Mouse (Mus musculus): ENCODE results near the gene Olfr1466. TPM values are rescaled to one million over a fixed set of nuclear protein-coding genes. Genes with fewer than 3 reads are reported as not detected.

Gene Olfr1466
- not detected for polyA plus RNA-seq (2012; fragmentation: generic; extraction: Trizol)

DNA sequence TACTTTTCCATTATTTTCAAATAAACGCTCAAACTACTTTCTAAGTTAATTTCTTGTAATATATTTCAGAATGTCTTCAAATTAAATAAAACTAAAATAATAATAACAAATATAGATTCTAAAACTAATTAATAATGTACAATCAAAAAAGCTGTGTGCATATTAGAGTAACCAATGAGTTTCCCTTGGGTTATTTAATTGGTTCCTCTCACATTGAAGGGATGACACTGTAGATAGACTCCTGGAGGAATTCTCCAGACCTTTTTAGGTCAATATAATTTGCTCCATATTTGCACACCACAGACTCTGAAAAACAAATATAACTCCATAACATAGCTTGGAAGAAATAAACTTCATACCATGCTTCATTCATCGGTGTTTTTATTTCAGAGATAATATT is at the start of gene Olfr1466:
Gene Olfr1466 (plus strand): TSS at position 301 of the 400 bp plus-strand sequence.

DNA sequence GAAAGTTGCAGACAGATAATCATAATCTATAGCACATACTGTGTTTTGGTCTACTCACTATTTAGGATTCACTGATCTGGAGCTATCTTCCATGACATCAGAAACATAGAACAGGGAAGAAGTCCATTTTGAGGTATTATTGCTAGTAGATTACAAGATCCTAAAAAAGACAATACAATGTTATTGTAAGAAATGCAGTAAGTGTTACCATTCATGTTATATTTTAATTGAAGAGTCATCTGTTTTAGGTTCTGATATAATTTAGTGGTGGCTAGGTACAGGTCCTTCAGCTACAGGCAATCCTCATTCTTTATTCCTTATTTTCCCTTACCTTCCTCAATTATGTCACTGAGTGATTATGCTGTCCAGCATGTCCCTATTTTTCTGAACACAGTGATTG is 23.2 kb upstream of the Olfr1466 start, which contains the start of gene Olfr1465:
Gene Olfr1465 (minus strand): TSS at position 101 of the 400 bp plus-strand sequence.

GRCm38 (mm10) chr19:13361936-13362335 is 23.3 kb downstream of the Olfr1466 start, which contains the start of gene Olfr1467:
TSS of gene Olfr1467 (plus strand) at chr19:13362236.

Other genes with a start within 250 kb of the Olfr1466 start
- not detected for gene Olfr1457, start 241.0 kb upstream of the Olfr1466 start, polyA plus RNA-seq (2012; fragmentation: generic; extraction: Trizol)
- not detected for gene Olfr1458, start 232.1 kb upstream of the Olfr1466 start, polyA plus RNA-seq (2012; fragmentation: generic; extraction: Trizol)
- not detected for gene Olfr1459, start 189.3 kb upstream of the Olfr1466 start, polyA plus RNA-seq (2012; fragmentation: generic; extraction: Trizol)
- not detected for gene Olfr1461, start 175.9 kb upstream of the Olfr1466 start, polyA plus RNA-seq (2012; fragmentation: generic; extraction: Trizol)
- gene Olfr1462, start 153.1 kb upstream of the Olfr1466 start, polyA plus RNA-seq (2012; fragmentation: generic; extraction: Trizol): not detected
- gene Olfr1463, start 107.5 kb upstream of the Olfr1466 start, polyA plus RNA-seq (2012; fragmentation: generic; extraction: Trizol): not detected
- not detected for gene Olfr1465, start 23.3 kb upstream of the Olfr1466 start, polyA plus RNA-seq (2012; fragmentation: generic; extraction: Trizol)
- gene Olfr1467, start 23.4 kb downstream of the Olfr1466 start, polyA plus RNA-seq (2012; fragmentation: generic; extraction: Trizol): not detected
- not detected for gene Olfr1469, start 69.0 kb downstream of the Olfr1466 start, polyA plus RNA-seq (2012; fragmentation: generic; extraction: Trizol)
- gene Olfr1471, start 104.5 kb downstream of the Olfr1466 start, polyA plus RNA-seq (2012; fragmentation: generic; extraction: Trizol): not detected
- not detected for gene Olfr1472, start 117.2 kb downstream of the Olfr1466 start, polyA plus RNA-seq (2012; fragmentation: generic; extraction: Trizol)
- not detected for gene Olfr1474, start 130.7 kb downstream of the Olfr1466 start, polyA plus RNA-seq (2012; fragmentation: generic; extraction: Trizol)
- not detected for gene Olfr1475, start 141.3 kb downstream of the Olfr1466 start, polyA plus RNA-seq (2012; fragmentation: generic; extraction: Trizol)
- gene Olfr1477, start 161.7 kb downstream of the Olfr1466 start, polyA plus RNA-seq (2012; fragmentation: generic; extraction: Trizol): not detected
- gene Olfr1480, start 189.1 kb downstream of the Olfr1466 start, polyA plus RNA-seq (2012; fragmentation: generic; extraction: Trizol): not detected
- gene Olfr1484, start 244.6 kb downstream of the Olfr1466 start, polyA plus RNA-seq (2012; fragmentation: generic; extraction: Trizol): not detected